In the genomic region with DNA sequence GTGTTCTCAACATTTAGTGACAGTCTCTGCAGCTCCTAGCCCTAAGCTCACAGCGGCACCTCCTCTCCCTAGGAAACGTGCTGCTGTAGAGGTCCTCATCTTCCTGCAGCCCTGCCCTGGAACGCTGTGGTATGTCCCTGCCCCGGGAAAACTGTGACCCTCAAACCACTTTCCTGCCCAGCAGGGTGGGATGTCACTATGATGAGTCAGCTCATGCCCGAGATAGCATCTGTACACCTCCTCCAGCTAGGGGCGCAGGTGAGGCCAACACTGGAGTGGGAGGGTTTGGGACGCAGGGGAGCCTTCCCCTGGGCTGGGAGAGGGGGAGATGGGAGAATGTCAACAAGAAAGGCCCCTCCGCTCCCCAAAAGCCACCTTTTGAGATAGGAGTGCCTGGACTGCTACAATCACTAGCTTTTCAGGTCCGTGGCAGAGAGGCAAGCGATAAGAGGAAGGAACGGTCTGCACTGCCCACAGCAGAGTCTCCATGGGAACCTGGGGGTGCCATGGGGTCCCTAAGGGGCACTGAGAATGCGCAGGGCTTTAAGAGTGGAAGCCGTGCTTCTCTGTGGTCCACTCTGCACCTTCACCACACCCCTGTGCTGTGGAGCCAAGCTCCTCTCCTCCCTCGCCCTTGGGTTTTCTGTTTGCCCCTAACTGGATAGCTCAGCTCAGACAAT, we compare ENCODE assay signal across 15 mouse cellular contexts.
DNase-seq lines count a peak whose midpoint lies in the region; ATAC-seq lines count a peak whose summit lies in the region.
"Had no signal": no experiment of that assay in that cellular context is flagged by ENCODE, and none has a peak within 500 bp of the region (broad histone marks: within the 10 kb centered on the region; RNA-seq: fewer than 3 reads in every experiment).

No protein-coding gene starts in this region.

- peak overlapping the region; percentile 3; the same call in 1 of the 2 replicates for H3K4me2 ChIP-seq in heart, embryonic 12.5 days
- H3K4me2 ChIP-seq in stomach, embryonic 15.5 days: no peak overlapping the region
- H3K4me2 ChIP-seq: limb, embryonic 13.5 days; neural tube, embryonic 12.5 days had no signal

- ATAC-seq in heart, embryonic 12.5 days (ENCODE audit: insufficient number of reproducible peaks, low FRiP score): no peak
- no peak; the same call in 1 of the 2 replicates for ATAC-seq in stomach, embryonic 15.5 days (ENCODE audit: insufficient read depth, low FRiP score, low read depth)

- H3K27me3 ChIP-seq in heart, embryonic 12.5 days (replicated peaks): no peaks in the 10 kb centered on the region
- no peaks in the 10 kb centered on the region for H3K27me3 ChIP-seq in stomach, embryonic 15.5 days (replicated peaks)
- H3K27me3 ChIP-seq: limb, embryonic 13.5 days; neural tube, embryonic 12.5 days had no signal

- H3K4me1 ChIP-seq in heart, embryonic 12.5 days (replicated peaks): peaks cover 52% of the 10 kb centered on the region
- 0 out of 2 replicates have a peak, but pooled peaks cover 11% of the 10 kb centered on the region for H3K4me1 ChIP-seq in stomach, embryonic 15.5 days
- H3K4me1 ChIP-seq: neural tube, embryonic 12.5 days had no signal

- no peak for DNase-seq in heart, postnatal 4 days
- peak; percentile 71 for DNase-seq in urinary bladder, postnatal 14 days (ENCODE audit: low spot score)
- no peak for DNase-seq in urinary bladder, postnatal 10 days (ENCODE audit: low spot score)
- peak; percentile 60 for DNase-seq in ZHBTc4 (ENCODE audit: low read depth, low spot score)
- no peak for DNase-seq in frontal cortex, postnatal 14 days (ENCODE audit: low spot score in 2 of 2)
- DNase-seq in spleen, adult 12 weeks (ENCODE audit: low spot score): no peak
- DNase-seq: cerebellum, postnatal 25 days; gastrocnemius, postnatal 36 days; lung, adult 18-20 months; thymus, postnatal 36 days had no signal

- peak overlapping the region; percentile 33; the same call in 1 of the 2 replicates for H3K9ac ChIP-seq in heart, embryonic 12.5 days
- no peak overlapping the region for H3K9ac ChIP-seq in stomach, embryonic 15.5 days
- H3K9ac ChIP-seq: limb, embryonic 13.5 days; neural tube, embryonic 12.5 days had no signal

- 24% methylated on average over 14 of the region's 14 CpGs for WGBS in heart, embryonic 12.5 days
- WGBS in stomach, embryonic 15.5 days: 39% methylated on average over 14 of the region's 14 CpGs

- no peaks in the 10 kb centered on the region for H3K36me3 ChIP-seq in heart, embryonic 12.5 days
- H3K36me3 ChIP-seq in stomach, embryonic 15.5 days: no peaks in the 10 kb centered on the region
- H3K36me3 ChIP-seq: limb, embryonic 13.5 days; neural tube, embryonic 12.5 days had no signal

- peak overlapping the region; percentile 70 for H3K27ac ChIP-seq in heart, embryonic 12.5 days (ENCODE audit: poor library complexity, severe bottlenecking)
- peak overlapping the region; percentile 23; the same call in 1 of the 2 replicates for H3K27ac ChIP-seq in stomach, embryonic 15.5 days
- H3K27ac ChIP-seq: left cerebral cortex, adult 2 months; limb, embryonic 13.5 days; neural tube, embryonic 12.5 days had no signal

- H3K4me3 ChIP-seq in heart, embryonic 12.5 days: no peak overlapping the region
- no peak overlapping the region for H3K4me3 ChIP-seq in stomach, embryonic 15.5 days (replicated peaks)
- H3K4me3 ChIP-seq: left cerebral cortex, adult 2 months; limb, embryonic 13.5 days; neural tube, embryonic 12.5 days had no signal

- H3K9me3 ChIP-seq in heart, embryonic 12.5 days (replicated peaks): no peaks in the 10 kb centered on the region
- no peaks in the 10 kb centered on the region for H3K9me3 ChIP-seq in stomach, embryonic 15.5 days
- H3K9me3 ChIP-seq: limb, embryonic 13.5 days; neural tube, embryonic 12.5 days had no signal

Comparison
In these comparisons a context has a peak if more than half of its experiments do, and no peak if none do; other contexts are left out.
1. DNase-seq: peak in urinary bladder, postnatal 14 days (single experiment) and ZHBTc4 (single experiment); none in heart, postnatal 4 days (single experiment), urinary bladder, postnatal 10 days (single experiment), frontal cortex, postnatal 14 days (0 of 2) and spleen, adult 12 weeks (single experiment).